Mouse (Mus musculus): ENCODE data around the gene Kdm4a. TPM values are rescaled to one million over a fixed set of nuclear protein-coding genes. Genes with fewer than 3 reads are reported as not detected.

The Kdm4a gene
- polyA plus RNA-seq, 1 experiment from 2014 or later, result 67.5 TPM

DNA sequence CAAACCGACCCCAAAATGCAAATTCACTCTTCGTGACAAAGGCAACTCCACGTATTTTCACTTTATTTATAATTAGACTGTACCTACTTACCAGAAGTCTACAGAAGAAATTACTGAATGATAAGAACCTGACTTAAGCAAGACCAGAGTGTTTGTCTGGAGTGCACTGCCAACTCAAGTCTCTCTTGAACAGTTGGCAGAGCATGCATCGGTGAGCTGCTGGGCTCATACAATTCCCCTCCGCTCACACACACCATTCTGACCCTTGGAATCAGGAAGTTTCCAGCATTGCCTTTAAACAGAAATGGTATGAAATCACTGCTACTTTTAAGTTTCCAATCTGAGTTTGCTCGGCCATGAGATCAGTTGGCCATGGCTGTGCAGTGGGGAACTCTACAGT, 81.3 kb downstream of the Kdm4a start:
- ATAC-seq (ENCODE audit: low FRiP score) (no peak), DNase-seq (ENCODE audit: low spot score) (no peak)
- H3K4me3 ChIP-seq (ENCODE audit: low read depth, low read length), result no peak overlapping the region
- H3K9ac ChIP-seq (ENCODE audit: low read depth, low read length), result no peak overlapping the region
- H3K4me2 ChIP-seq (replicated peaks; ENCODE audit: low read depth, low read length), result no peak overlapping the region
- no peaks in the 10 kb centered on the region for H3K4me1 ChIP-seq (replicated peaks; ENCODE audit: control insufficient read depth, insufficient read depth, low read length)
- WGBS, result 93% methylated on average over 6 of the region's 6 CpGs
- H3K9me3 ChIP-seq (ENCODE audit: control insufficient read depth, low read length), result no peaks in the 10 kb centered on the region
- no peaks in the 10 kb centered on the region for H3K27me3 ChIP-seq (ENCODE audit: control insufficient read depth, insufficient read depth, low read length)
- H3K36me3 ChIP-seq (ENCODE audit: control insufficient read depth, insufficient read depth, low read length), result no peaks in the 10 kb centered on the region
- H3K27ac ChIP-seq (ENCODE audit: low read depth, low read length), result no peak overlapping the region

DNA sequence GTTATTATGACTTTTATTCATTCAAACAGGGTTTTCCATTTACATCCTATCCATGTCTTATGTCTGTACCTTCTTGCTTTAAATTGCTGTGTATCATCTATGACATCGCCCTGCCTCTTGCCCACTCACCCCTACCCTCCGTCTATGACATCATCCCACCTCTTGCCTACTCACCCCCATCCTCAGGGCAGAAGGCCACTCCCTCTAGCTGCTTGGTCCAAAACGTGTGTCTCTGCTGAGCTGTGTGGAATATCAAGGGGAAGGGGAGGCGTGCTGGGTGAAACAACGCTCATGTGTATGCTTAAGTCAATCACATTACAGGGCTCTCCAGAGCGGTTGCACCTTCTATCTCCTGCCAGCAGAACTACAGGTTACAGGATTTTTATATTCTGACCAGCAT, 83.8 kb downstream of the Kdm4a start:
- no peak overlapping the region for H3K27ac ChIP-seq (ENCODE audit: low read depth, low read length)
- H3K9ac ChIP-seq (ENCODE audit: low read depth, low read length), result no peak overlapping the region
- WGBS, result 86% methylated on average over 6 of the region's 6 CpGs
- H3K4me1 ChIP-seq (replicated peaks; ENCODE audit: control insufficient read depth, insufficient read depth, low read length), result no peaks in the 10 kb centered on the region
- H3K4me2 ChIP-seq (replicated peaks; ENCODE audit: low read depth, low read length), result no peak overlapping the region
- ATAC-seq (ENCODE audit: low FRiP score), result no peak
- H3K27me3 ChIP-seq (ENCODE audit: control insufficient read depth, insufficient read depth, low read length), result no peaks in the 10 kb centered on the region
- H3K9me3 ChIP-seq (ENCODE audit: control insufficient read depth, low read length), result no peaks in the 10 kb centered on the region
- DNase-seq (ENCODE audit: low spot score), result no peak
- H3K4me3 ChIP-seq (ENCODE audit: low read depth, low read length), result no peak overlapping the region
- H3K36me3 ChIP-seq (ENCODE audit: control insufficient read depth, insufficient read depth, low read length), result no peaks in the 10 kb centered on the region

DNA sequence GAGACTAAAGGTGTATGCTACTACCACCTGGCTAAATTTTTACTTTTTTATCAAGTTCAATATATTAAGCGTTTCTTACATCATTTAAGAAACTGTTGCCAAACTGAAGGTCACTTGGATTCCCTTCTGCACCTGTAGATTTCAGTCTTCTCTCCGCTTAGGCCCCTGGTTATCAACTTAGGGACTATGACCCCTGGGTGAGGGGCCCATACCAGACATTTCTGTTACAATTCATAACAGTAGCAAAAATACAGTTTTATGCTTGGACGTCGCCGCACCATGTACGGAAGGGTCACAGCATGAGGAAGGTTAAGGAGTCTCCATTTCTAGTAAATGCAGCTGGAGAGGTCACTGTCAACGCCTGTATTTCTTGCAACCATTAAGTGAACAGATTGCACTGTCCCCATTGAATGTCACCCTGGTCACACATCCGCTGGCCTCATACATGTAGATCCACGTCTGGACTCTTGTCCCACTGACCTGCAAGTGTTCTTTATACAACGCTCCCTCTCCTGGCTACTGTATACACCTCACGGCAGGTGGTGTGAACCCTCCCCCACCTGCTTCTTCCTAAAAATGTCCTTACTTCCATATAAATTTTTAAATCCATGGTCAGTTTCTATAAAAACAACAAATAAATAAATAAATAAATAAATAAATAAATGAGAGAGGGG, 86.9 kb downstream of the Kdm4a start:
- 94% methylated on average over 11 of the region's 11 CpGs for WGBS
- ATAC-seq (ENCODE audit: low FRiP score), result no peak
- no peak for DNase-seq (ENCODE audit: low spot score)

DNA sequence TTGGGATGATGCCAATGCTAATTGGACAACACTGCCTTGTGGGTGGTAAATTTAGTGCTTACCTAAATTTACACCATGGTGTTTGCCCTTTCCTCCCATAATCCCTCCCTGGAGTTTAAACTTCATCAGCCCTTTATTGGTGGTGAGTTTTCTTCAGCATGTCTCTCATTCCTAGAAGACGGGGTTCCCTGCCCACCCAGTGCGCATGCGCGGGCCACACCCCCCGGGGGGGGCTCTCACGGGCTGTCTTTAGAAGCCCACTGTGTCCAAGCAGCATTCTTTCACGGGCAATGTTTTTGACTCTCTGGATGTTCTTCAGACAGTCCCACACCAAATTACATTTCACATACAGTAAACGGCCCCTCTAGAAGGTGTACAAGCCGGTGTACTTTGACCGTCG, 89.4 kb downstream of the Kdm4a start:
- WGBS, result 91% methylated on average over 11 of the region's 11 CpGs
- no peaks in the 10 kb centered on the region for H3K4me1 ChIP-seq (replicated peaks; ENCODE audit: control insufficient read depth, insufficient read depth, low read length)
- DNase-seq (ENCODE audit: low spot score) (no peak), ATAC-seq (ENCODE audit: low FRiP score) (no peak)
- H3K27ac ChIP-seq (ENCODE audit: low read depth, low read length), result no peak overlapping the region
- H3K36me3 ChIP-seq (ENCODE audit: control insufficient read depth, insufficient read depth, low read length), result no peaks in the 10 kb centered on the region
- H3K27me3 ChIP-seq (ENCODE audit: control insufficient read depth, insufficient read depth, low read length), result no peaks in the 10 kb centered on the region
- H3K4me3 ChIP-seq (ENCODE audit: low read depth, low read length), result no peak overlapping the region
- no peaks in the 10 kb centered on the region for H3K9me3 ChIP-seq (ENCODE audit: control insufficient read depth, low read length)
- H3K9ac ChIP-seq (ENCODE audit: low read depth, low read length), result no peak overlapping the region
- H3K4me2 ChIP-seq (replicated peaks; ENCODE audit: low read depth, low read length), result no peak overlapping the region

More for the DNA sequence above, 86.9 kb downstream of the Kdm4a start:
- H3K36me3 ChIP-seq (ENCODE audit: control insufficient read depth, insufficient read depth, low read length), result no peaks in the 10 kb centered on the region
- H3K9me3 ChIP-seq (ENCODE audit: control insufficient read depth, low read length), result no peaks in the 10 kb centered on the region
- H3K27ac ChIP-seq (ENCODE audit: low read depth, low read length), result no peak overlapping the region
- H3K27me3 ChIP-seq (ENCODE audit: control insufficient read depth, insufficient read depth, low read length), result no peaks in the 10 kb centered on the region
- H3K9ac ChIP-seq (ENCODE audit: low read depth, low read length), result no peak overlapping the region
- no peaks in the 10 kb centered on the region for H3K4me1 ChIP-seq (replicated peaks; ENCODE audit: control insufficient read depth, insufficient read depth, low read length)
- no peak overlapping the region for H3K4me3 ChIP-seq (ENCODE audit: low read depth, low read length)
- H3K4me2 ChIP-seq (replicated peaks; ENCODE audit: low read depth, low read length), result no peak overlapping the region

DNA sequence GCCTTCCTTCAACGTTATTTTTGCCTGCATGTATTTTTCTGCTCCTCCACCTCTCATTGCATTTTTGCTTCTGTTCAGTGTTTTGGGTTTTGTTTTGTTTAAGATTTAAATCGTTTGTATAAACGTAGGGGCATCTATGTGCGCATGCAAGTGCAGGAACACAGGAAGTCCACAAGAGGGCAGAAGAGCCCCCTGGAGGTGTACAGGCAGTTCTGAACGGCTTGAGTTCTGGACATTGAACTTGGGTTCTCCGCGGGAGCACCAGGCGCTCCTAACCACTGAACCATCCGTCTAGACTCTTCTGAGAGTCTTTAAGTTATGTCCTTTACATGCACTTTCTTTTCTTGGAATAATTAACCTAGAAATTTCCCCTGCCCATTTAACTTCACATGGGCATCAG, 89.9 kb downstream of the Kdm4a start:
- Histone ChIP-seq H3K4me2 (replicated peaks; ENCODE audit: low read depth, low read length) (no peak overlapping the region), H3K9ac (ENCODE audit: low read depth, low read length) (no peak overlapping the region), H3K27ac (ENCODE audit: low read depth, low read length) (no peak overlapping the region), H3K4me1 (replicated peaks; ENCODE audit: control insufficient read depth, insufficient read depth, low read length) (no peaks in the 10 kb centered on the region), H3K36me3 (ENCODE audit: control insufficient read depth, insufficient read depth, low read length) (no peaks in the 10 kb centered on the region), H3K4me3 (ENCODE audit: low read depth, low read length) (no peak overlapping the region), H3K9me3 (ENCODE audit: control insufficient read depth, low read length) (no peaks in the 10 kb centered on the region), H3K27me3 (ENCODE audit: control insufficient read depth, insufficient read depth, low read length) (no peaks in the 10 kb centered on the region)
- 62% methylated on average over 9 of the region's 9 CpGs for WGBS
- ATAC-seq (ENCODE audit: low FRiP score), result no peak
- peak; percentile 50 for DNase-seq (ENCODE audit: low spot score)

DNA sequence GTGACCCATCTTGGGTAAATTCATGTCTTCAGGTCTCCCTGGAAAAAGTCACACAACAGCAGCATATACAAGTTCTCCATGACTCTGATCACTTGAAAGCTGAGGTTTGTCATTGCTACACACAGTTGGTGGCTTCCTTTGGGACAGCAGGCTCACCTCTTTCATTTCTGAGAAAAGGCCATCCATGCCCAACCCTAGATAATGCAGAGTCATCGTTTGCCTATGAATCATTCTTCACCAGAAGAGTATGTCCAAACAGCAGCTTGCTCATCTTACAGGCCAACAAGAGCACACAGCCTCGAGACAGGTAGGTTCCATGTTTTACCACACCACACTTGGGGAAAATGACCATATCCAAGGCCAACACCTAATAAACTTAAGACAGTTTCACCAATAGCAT, 91.1 kb downstream of the Kdm4a start:
- 0 out of 2 replicates have a peak overlapping the region, but pooled peaks have one; percentile 20 for H3K27ac ChIP-seq (ENCODE audit: low read depth, low read length)
- DNase-seq (ENCODE audit: low spot score), result no peak
- H3K4me1 ChIP-seq (replicated peaks; ENCODE audit: control insufficient read depth, insufficient read depth, low read length), result no peaks in the 10 kb centered on the region
- 84% methylated on average over 2 of the region's 2 CpGs for WGBS
- H3K4me2 ChIP-seq (replicated peaks; ENCODE audit: low read depth, low read length), result no peak overlapping the region
- H3K9me3 ChIP-seq (ENCODE audit: control insufficient read depth, low read length), result no peaks in the 10 kb centered on the region
- no peaks in the 10 kb centered on the region for H3K27me3 ChIP-seq (ENCODE audit: control insufficient read depth, insufficient read depth, low read length)
- H3K9ac ChIP-seq (ENCODE audit: low read depth, low read length), result no peak overlapping the region
- H3K36me3 ChIP-seq (ENCODE audit: control insufficient read depth, insufficient read depth, low read length), result no peaks in the 10 kb centered on the region
- ATAC-seq (ENCODE audit: low FRiP score), result no peak
- no peak overlapping the region for H3K4me3 ChIP-seq (ENCODE audit: low read depth, low read length)

Other genes starting within 250 kb of the Kdm4a start
- gene St3gal3, start 45.1 kb downstream of the Kdm4a start, polyA plus RNA-seq (2014; fragmentation: Nextera tagmentation; extraction: Ambion mirVana), result 5.5 and 6.0 TPM in 2 replicates
- 62.4 and 66.0 TPM in 2 replicates for gene Ptprf, start 111.4 kb upstream of the Kdm4a start, polyA plus RNA-seq (2014; fragmentation: Nextera tagmentation; extraction: Ambion mirVana)
- 9.3 and 12.9 TPM in 2 replicates for gene Szt2, start 229.2 kb upstream of the Kdm4a start, polyA plus RNA-seq (2014; fragmentation: Nextera tagmentation; extraction: Ambion mirVana)
- gene Med8, start 229.3 kb upstream of the Kdm4a start, polyA plus RNA-seq (2014; fragmentation: Nextera tagmentation; extraction: Ambion mirVana), result 154 and 158 TPM in 2 replicates
- 42.1 and 46.8 TPM in 2 replicates for gene Elovl1, start 248.1 kb upstream of the Kdm4a start, polyA plus RNA-seq (2014; fragmentation: Nextera tagmentation; extraction: Ambion mirVana)